Mouse (Mus musculus) cortical plate, adult 2 months (tissue): ENCODE measurements around the gene Adamts9. TPM values are rescaled to one million over a fixed set of nuclear protein-coding genes. Genes with fewer than 3 reads are reported as not detected.

Experiments
- H3K27ac ChIP-seq: fragments of 200-500 bp; 2 replicates; pipeline ENCODE4 v1.5.1; 2012; ENCODE audit warnings: low read length, control low read depth, inconsistent platforms; ENCODE audit not compliant: insufficient read depth
- H3K4me1 ChIP-seq: fragments of 200-500 bp; 2 replicates; pipeline ENCODE4 v1.6.1; 2011; ENCODE audit warnings: low read length; ENCODE audit not compliant: control insufficient read depth, insufficient read depth
- H3K4me3 ChIP-seq: fragments of 200-500 bp; 2 replicates; pipeline ENCODE4 v1.5.1; 2011; ENCODE audit warnings: mild to moderate bottlenecking, low read length, control low read depth; ENCODE audit not compliant: insufficient read depth
- CTCF ChIP-seq: fragments of 200-500 bp; IDR thresholded peaks from 2 replicates; pipeline ENCODE4 v1.5.1; 2011; ENCODE audit warnings: mild to moderate bottlenecking, control low read depth, low read length; ENCODE audit not compliant: insufficient read depth; ENCODE audit errors: extremely low read depth
- POLR2A ChIP-seq: fragments of 200-500 bp; IDR thresholded peaks from 2 replicates; pipeline ENCODE4 v1.6.1; 2011; ENCODE audit warnings: mild to moderate bottlenecking, low read length, control low read depth; ENCODE audit not compliant: insufficient read depth; ENCODE audit errors: extremely low read depth
- polyA plus RNA-seq: library from polyadenylated mRNA; depleted of rRNA; stranded (reverse); fragments of >200 nt; gene quantifications from 2 replicates; pipeline ENCODE4 v1.2.3, GENCODE M21; 2012; rRNA removed

Adamts9 gene
- polyA plus RNA-seq: 1.1 and 1.2 TPM in 2 replicates

GRCm38 (mm10) chr6:92943057-92943781 lies at the start of gene Adamts9:
Adamts9 (minus strand) TSS chr6:92943492.
- no peak for TF ChIP-seq POLR2A
- Histone ChIP-seq H3K4me1 (no peaks in the 10 kb centered on the region), H3K27ac (0 out of 2 replicates have a peak within 1 kb of the TSS, but pooled peaks have one; percentile 53), H3K4me3 (peak within 1 kb of the TSS; percentile 51)

- TF ChIP-seq CTCF (no peak), POLR2A (no peak)
- Histone ChIP-seq H3K27ac (no peak overlapping the region), H3K4me1 (no peaks in the 10 kb centered on the region), H3K4me3 (no peak overlapping the region)
These were observed 48.3 kb upstream of the Adamts9 start for GRCm38 (mm10) chr6:92991616-92992015.

- no peak for TF ChIP-seq POLR2A
- no peak for TF ChIP-seq CTCF
- H3K27ac ChIP-seq: no peak overlapping the region
These were observed 45.3 kb upstream of the Adamts9 start for GRCm38 (mm10) chr6:92988620-92988998.

DNA sequence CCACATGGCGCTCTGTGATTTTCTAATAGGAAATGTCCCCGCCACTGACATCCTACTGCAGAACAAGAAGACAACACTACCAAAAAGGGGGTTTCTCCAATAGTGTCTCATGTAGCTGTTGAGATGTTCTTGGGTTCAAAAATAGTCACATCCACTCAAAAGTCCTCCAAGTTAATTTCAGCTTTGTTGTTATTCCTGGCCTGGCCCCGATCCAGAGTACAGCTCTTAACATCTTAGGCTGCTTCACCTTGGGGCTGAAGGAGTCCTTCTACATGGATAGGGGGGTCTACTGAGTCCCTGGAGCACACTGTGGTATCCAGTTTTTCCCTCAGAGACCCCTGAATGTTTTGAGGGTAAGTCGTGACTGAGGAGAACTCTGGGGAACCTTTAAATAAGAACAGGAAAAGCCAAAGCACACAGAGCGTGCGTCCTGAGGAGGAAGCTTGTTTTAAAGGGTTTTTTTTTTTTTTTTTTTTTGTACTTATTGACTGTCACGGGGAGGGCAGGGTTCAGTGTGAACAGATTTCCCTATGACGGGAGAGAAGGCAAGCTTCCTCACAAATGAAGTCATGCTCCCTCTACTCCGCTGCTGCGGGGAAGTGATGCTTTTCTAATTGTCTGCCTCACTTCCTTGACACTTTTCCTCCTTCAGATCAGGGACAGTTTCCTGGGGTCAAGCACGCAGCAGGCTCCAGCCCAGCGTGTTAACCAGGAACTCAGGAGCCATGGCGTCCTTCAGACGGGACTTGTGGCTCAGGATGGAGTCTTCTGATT lies 44.7 kb upstream of the Adamts9 start:
- no peak overlapping the region for H3K4me3 ChIP-seq
- TF ChIP-seq POLR2A (no peak), CTCF (no peak)
- no peak overlapping the region for H3K27ac ChIP-seq
- no peaks in the 10 kb centered on the region for H3K4me1 ChIP-seq

More at GRCm38 (mm10) chr6:92988620-92988998, 45.3 kb upstream of the Adamts9 start:
- no peaks in the 10 kb centered on the region for H3K4me1 ChIP-seq
- H3K4me3 ChIP-seq: no peak overlapping the region

GRCm38 (mm10) chr6:92987366-92987765 lies 44.1 kb upstream of the Adamts9 start:
- Histone ChIP-seq H3K4me1 (no peaks in the 10 kb centered on the region), H3K27ac (no peak overlapping the region), H3K4me3 (no peak overlapping the region)
- TF ChIP-seq POLR2A (no peak), CTCF (no peak)

DNA sequence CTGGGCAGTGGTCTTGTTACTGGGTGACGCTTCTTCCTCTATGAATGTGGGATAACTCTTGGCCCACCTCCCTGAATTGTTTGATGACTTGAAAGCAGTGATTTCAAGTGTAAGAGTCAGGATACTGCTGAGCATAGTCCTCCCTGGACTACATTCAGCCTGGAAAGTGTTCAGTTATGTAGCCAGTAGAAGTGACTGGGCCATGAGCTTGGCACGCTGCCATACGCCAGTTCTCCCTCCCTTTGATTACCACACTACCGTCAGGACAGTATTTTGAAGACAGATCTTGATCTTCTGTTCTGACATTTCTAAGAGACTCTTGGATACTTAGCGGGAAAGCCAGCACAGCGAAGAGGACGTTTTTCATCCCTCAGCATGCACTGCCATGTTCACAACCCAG lies 40.1 kb upstream of the Adamts9 start:
- Histone ChIP-seq H3K27ac (no peak overlapping the region), H3K4me3 (no peak overlapping the region), H3K4me1 (no peaks in the 10 kb centered on the region)
- TF ChIP-seq CTCF (no peak), POLR2A (no peak)

- H3K4me3 ChIP-seq: no peak overlapping the region
- TF ChIP-seq POLR2A (no peak), CTCF (no peak)
- no peaks in the 10 kb centered on the region for H3K4me1 ChIP-seq
- H3K27ac ChIP-seq: no peak overlapping the region
These were observed 38.3 kb upstream of the Adamts9 start for GRCm38 (mm10) chr6:92981451-92982186.

- Histone ChIP-seq H3K4me3 (no peak overlapping the region), H3K4me1 (no peaks in the 10 kb centered on the region), H3K27ac (no peak overlapping the region)
- no peak for TF ChIP-seq POLR2A
- TF ChIP-seq CTCF: no peak
These were observed 30.0 kb upstream of the Adamts9 start for GRCm38 (mm10) chr6:92973340-92973739.

DNA sequence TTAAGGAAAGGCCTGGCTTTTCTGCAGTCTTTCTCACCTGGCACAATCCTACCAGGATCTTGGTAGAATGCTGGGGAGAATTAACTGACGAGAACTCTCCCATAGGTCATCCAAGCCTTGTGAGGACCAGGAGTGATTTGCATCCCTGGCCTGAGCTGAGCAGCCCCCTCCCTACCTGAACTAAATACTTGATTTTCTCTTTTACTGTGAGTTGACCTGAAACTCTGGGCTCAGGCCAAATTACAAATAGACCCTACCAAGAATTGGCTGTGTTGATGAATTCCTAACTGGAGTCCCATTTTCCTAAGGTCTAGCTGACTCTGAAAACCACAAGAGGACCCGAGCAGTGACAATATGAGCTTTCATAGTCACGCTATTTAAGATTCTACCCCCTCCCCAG lies 25.4 kb upstream of the Adamts9 start:
- Histone ChIP-seq H3K4me1 (no peaks in the 10 kb centered on the region), H3K4me3 (no peak overlapping the region)
- TF ChIP-seq CTCF: no peak
- no peak for TF ChIP-seq POLR2A

More for the DNA sequence above, 25.4 kb upstream of the Adamts9 start:
- H3K27ac ChIP-seq: no peak overlapping the region
